Mouse (Mus musculus) embryonic facial prominence, embryonic 11.5 days (tissue): Measurements from ENCODE around the gene Ddx28. TPM values are rescaled to one million over a fixed set of nuclear protein-coding genes. Genes with fewer than 3 reads are reported as not detected.
"Not testable (repeated sequence)": the region's sequence is repeated elsewhere in the genome, so short reads cannot be mapped to it uniquely, and the experiment has no call there.

Source experiments
- ATAC-seq: fragments of 200-750 bp; cut with Nextera tagmentation; replicated peaks from 2 replicates; pipeline ENCODE4 v1.8.0; 2017; ENCODE audit warnings: low read depth; ENCODE audit not compliant: insufficient number of reproducible peaks, low FRiP score, low TSS enrichment
- DNase-seq: peaks from one replicate; pipeline ENCODE4 v3.0.0-alpha.2; 2015; ENCODE audit warnings: low spot score
- H3K27ac ChIP-seq: fragments of 300-500 bp; sonication (generic); replicated peaks from 2 replicates; pipeline ENCODE4 v1.5.1; 2014; ENCODE audit warnings: mild to moderate bottlenecking, low read depth, low read length, control low read depth
- H3K27me3 ChIP-seq: fragments of 300-500 bp; sonication (generic); 2 replicates; pipeline ENCODE4 v1.6.1; 2014; ENCODE audit warnings: mild to moderate bottlenecking, low read length, moderate library complexity, mixed read lengths; ENCODE audit not compliant: control insufficient read depth, insufficient read depth
- H3K36me3 ChIP-seq: fragments of 300-500 bp; sonication (generic); replicated peaks from 2 replicates; pipeline ENCODE4 v1.6.1; 2014; ENCODE audit warnings: low read depth, mild to moderate bottlenecking, low read length, moderate library complexity, mixed read lengths; ENCODE audit not compliant: control insufficient read depth, insufficient read depth
- H3K4me1 ChIP-seq: fragments of 300-500 bp; sonication (generic); 2 replicates; pipeline ENCODE4 v1.6.1; 2014; ENCODE audit warnings: low read length, mixed read lengths; ENCODE audit not compliant: control insufficient read depth, insufficient read depth
- H3K4me2 ChIP-seq: fragments of 300-500 bp; sonication (generic); 2 replicates; pipeline ENCODE4 v1.6.1; 2014; ENCODE audit warnings: low read depth, mild to moderate bottlenecking, control low read depth, low read length, moderate library complexity
- H3K4me3 ChIP-seq: fragments of 300-500 bp; sonication (generic); 2 replicates; pipeline ENCODE4 v1.5.1; 2014; ENCODE audit warnings: low read depth, low read length, control low read depth
- H3K9ac ChIP-seq: fragments of 300-500 bp; sonication (generic); replicated peaks from 2 replicates; pipeline ENCODE4 v1.6.1; 2014; ENCODE audit warnings: mild to moderate bottlenecking, control low read depth, low read length
- H3K9me3 ChIP-seq: fragments of 300-500 bp; sonication (generic); replicated peaks from 2 replicates; pipeline ENCODE4 v1.6.1; 2016; ENCODE audit warnings: mild to moderate bottlenecking, low read length, inconsistent platforms, mixed read lengths; ENCODE audit not compliant: control insufficient read depth
- WGBS: fragments of 180-500 bp; shearing (Covaris S2); extraction: QIAGEN DNeasy Blood & Tissue Kit; methylation state at CpG from one replicate; pipeline ENCODE4 v1.1.7; 2014; 5-methylcytosine and 5-hydroxymethylcytosine counted together
- polyA plus RNA-seq: library from polyadenylated mRNA; unstranded; fragments of >200 nt; fragmentation: Nextera tagmentation; extraction: Ambion mirVana; gene quantifications from 2 replicates; pipeline ENCODE4 v1.2.1, GENCODE M21; 2014

The Ddx28 gene
- polyA plus RNA-seq, 1 experiment from 2014 or later = 20.5 TPM

DNA sequence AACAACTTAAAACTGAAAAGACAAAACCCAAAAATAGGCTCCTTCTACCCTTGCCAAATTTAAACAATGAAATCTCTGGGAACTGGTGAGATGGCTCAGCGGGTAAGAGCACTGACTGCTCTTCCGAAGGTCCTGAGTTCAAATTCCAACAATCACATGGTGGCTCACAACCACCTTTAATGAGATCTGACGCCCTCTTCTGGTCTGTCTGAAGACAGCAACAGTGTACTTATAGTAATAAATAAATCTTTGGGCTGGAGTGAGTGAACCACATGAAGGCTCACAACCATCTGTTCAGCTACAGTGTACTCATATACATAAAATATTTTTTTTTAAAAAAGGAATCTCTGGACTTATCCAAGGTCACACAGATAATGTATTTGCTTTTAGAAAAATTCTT, 3.8 kb downstream of the Ddx28 start:
- not testable (repeated sequence) for DNase-seq, H3K27ac ChIP-seq, H3K4me1 ChIP-seq, H3K9ac ChIP-seq, ATAC-seq, H3K4me3 ChIP-seq, H3K9me3 ChIP-seq, H3K27me3 ChIP-seq, H3K36me3 ChIP-seq, H3K4me2 ChIP-seq
- 59% methylated on average over 3 of the region's 3 CpGs for WGBS

DNA sequence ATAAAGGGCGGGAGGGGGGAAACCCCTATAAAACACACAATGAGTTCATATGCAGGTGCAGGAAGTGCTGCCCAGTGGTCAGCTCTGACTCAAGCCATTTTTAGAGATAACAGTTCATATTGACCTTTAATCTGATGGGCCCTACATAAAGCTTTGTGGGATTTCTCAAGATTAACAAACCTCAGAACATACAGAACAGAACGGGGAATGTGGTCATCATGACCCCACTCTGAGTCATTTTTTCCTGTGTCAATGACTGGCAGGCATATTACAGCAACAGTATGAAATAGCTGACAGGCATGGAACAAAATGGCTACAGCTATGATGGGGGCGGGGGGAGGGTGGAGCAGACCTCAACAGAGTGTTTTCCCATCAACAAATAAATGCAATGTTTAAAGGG, 4.5 kb downstream of the Ddx28 start:
- no peak for ATAC-seq

DNA sequence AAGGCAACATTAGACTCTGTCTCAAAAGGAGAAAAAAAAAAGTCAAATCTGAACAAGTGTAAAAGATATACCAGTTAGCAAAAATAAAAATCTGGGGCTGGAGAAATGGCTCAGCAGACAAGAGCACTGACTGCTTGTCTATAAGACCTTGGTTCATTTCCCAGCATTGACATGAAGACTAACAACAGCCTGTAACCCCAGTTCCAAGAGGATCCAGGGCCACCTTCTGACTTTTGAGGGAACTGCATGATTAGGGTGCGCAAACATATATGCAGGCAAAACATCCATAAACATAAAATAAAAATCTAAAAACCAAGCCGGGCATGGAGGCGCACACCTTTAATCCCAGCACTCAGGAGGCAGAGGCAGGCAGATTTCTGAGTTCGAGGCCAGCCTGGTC, 5.3 kb downstream of the Ddx28 start:
- no peak overlapping the region for H3K27ac ChIP-seq
- no peaks in the 10 kb centered on the region for H3K4me1 ChIP-seq
- no peaks in the 10 kb centered on the region for H3K27me3 ChIP-seq
- 89% methylated on average over 4 of the region's 4 CpGs for WGBS
- no peak overlapping the region for H3K4me2 ChIP-seq
- peaks cover 3% of the 10 kb centered on the region; the same call in 1 of the 2 replicates for H3K36me3 ChIP-seq
- H3K9me3 ChIP-seq = no peaks in the 10 kb centered on the region
- ATAC-seq = no peak
- no peak overlapping the region for H3K4me3 ChIP-seq
- no peak for DNase-seq
- H3K9ac ChIP-seq = no peak overlapping the region

More for the DNA sequence above, 4.5 kb downstream of the Ddx28 start:
- H3K27ac ChIP-seq = no peak overlapping the region
- H3K9ac ChIP-seq = no peak overlapping the region
- DNase-seq = no peak
- no peak overlapping the region for H3K4me2 ChIP-seq
- H3K9me3 ChIP-seq = no peaks in the 10 kb centered on the region
- H3K4me1 ChIP-seq = no peaks in the 10 kb centered on the region
- H3K27me3 ChIP-seq = no peaks in the 10 kb centered on the region
- H3K4me3 ChIP-seq = no peak overlapping the region
- H3K36me3 ChIP-seq = peaks cover 3% of the 10 kb centered on the region; the same call in 1 of the 2 replicates
- WGBS = 75% methylated on average over 3 of the region's 3 CpGs

DNA sequence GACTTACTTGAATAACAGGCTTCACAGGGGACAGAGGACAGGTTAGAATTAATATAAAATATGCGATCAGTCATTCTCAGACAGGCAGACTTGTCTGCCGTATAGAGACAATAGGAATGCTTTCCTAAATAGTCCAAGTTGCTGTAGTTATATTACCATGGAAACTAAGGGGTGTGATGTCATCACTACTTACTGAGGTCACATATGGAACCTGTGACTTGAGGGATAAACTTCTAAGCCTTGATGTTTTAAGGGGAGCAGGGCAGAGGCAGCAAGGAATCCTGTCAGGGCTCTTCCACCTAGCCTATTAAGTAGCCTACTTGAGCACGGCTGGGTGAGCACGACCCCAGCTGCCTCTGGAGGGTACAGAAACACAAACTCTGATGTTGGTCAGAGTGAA, 5.8 kb downstream of the Ddx28 start, which contains the start of gene Dpep2nb:
Dpep2nb (minus strand) TSS at position 101 of the 400 bp plus-strand sequence.
- DNase-seq (no peak), ATAC-seq (no peak)
- Histone ChIP-seq H3K4me2 (no peak within 1 kb of the TSS), H3K4me1 (no peaks in the 10 kb centered on the region), H3K9me3 (no peaks in the 10 kb centered on the region), H3K36me3 (peaks cover 3% of the 10 kb centered on the region; the same call in 1 of the 2 replicates), H3K27ac (no peak within 1 kb of the TSS), H3K9ac (no peak within 1 kb of the TSS), H3K27me3 (no peaks in the 10 kb centered on the region), H3K4me3 (no peak within 1 kb of the TSS)
- 78% methylated on average over 4 of the region's 4 CpGs for WGBS

DNA sequence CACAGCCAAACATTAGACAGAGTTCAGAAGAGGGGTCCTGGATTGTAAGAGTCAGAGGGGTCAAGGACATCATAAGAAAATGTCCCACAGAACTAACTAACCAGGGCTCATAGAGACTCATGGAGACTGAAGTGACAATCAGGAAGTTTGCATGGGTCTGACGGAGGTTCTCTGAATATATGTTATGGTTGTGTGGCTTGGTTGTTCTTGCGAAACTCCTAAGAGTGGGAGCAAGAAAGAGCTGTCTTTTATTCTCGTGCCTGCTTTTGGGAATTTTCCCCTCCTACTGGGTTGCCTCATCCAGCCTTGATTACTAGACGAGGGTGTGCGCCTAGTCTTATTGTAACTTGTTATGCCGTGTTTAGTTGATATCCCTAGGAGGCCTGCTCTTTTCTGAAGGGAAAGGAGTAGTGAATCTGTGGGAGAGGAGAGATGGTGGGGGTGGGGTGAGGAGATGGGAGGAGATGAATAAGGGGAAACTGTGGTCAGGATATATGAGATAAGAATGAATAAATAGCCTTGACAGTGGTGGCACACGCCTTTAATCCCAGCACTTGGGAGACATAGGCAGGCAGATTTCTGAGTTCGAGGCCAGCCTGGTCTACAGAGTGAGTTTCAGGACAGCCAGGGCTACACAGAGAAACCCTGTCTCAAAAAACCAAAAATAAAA, 7.0 kb downstream of the Ddx28 start:
- H3K4me3 ChIP-seq = no peak overlapping the region
- WGBS = 80% methylated on average over 8 of the region's 8 CpGs
- DNase-seq (no peak), ATAC-seq (no peak)
- no peak overlapping the region for H3K27ac ChIP-seq
- no peak overlapping the region for H3K9ac ChIP-seq
- no peaks in the 10 kb centered on the region for H3K36me3 ChIP-seq
- H3K9me3 ChIP-seq = no peaks in the 10 kb centered on the region
- no peaks in the 10 kb centered on the region for H3K4me1 ChIP-seq
- no peaks in the 10 kb centered on the region for H3K27me3 ChIP-seq
- H3K4me2 ChIP-seq = no peak overlapping the region

DNA sequence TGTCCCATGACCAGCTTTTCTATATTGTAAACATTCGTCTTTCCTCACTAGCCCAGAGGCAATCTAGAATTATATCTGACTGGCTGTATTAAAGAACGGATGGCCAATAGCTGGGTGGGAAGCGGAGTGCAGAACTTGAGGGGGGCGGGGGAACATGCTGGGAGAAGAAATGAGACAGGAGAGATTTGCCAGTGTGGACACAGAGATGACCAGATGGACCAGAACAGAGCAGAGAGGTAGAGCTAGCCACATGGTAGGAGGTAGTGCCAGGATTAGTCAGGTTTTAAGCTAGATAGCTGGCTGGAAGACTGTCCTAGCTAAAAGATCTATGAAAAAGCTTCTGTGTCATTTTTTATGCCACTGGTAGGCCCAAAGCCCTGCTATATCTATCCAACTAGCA, 9.8 kb downstream of the Ddx28 start:
- no peak for ATAC-seq
- Histone ChIP-seq H3K27me3 (no peaks in the 10 kb centered on the region), H3K4me2 (no peak overlapping the region), H3K27ac (no peak overlapping the region), H3K4me3 (no peak overlapping the region), H3K9me3 (no peaks in the 10 kb centered on the region), H3K4me1 (no peaks in the 10 kb centered on the region), H3K9ac (no peak overlapping the region), H3K36me3 (no peaks in the 10 kb centered on the region)
- DNase-seq = no peak
- WGBS = 84% methylated on average over 4 of the region's 4 CpGs

DNA sequence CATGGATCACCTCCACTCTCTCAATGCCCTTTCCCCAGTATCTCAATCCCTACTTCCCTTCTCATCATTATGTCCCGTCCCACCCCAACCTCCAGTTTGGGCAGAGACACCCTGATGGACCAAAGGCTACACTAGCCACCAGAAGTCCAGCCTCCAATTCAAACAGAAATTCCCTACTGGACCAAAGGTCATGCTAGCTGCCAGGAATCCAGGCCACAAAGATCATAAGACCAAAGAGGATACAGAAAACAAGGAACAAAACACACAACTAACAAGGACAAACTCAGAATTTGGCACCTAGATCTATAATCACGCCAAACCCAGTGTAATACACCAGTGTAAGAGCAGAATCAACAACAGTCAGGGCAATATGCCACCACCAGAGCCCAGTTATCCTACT, 12.7 kb downstream of the Ddx28 start:
- no peaks in the 10 kb centered on the region for H3K36me3 ChIP-seq
- H3K27ac ChIP-seq = no peak overlapping the region
- no peaks in the 10 kb centered on the region for H3K9me3 ChIP-seq
- H3K9ac ChIP-seq = no peak overlapping the region
- H3K27me3 ChIP-seq = no peaks in the 10 kb centered on the region
- H3K4me3 ChIP-seq = no peak overlapping the region
- no peak for DNase-seq
- no peak overlapping the region for H3K4me2 ChIP-seq
- WGBS = 84% methylated on average over 2 of the region's 2 CpGs
- ATAC-seq = no peak
- H3K4me1 ChIP-seq = no peaks in the 10 kb centered on the region

DNA sequence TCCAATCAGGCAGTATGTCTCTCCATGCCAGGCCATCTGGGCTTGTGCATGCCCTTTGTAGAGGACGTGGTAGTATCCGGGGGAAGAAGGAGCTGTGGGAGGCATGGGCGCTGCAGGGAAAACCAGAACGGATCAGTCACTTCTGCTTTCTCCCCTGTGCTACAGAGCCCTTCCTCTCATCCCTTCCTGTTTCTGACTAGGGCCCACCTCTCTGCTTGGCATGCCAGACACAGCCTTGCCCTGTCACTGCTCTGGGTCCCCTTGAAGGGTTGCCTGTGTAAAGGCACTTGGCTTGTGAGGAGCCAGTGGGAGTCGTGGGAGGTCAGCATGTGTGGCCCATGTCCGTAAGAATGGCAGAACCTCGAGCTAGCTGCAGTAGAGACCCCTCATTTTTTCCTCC, 15.3 kb downstream of the Ddx28 start:
- H3K27me3 ChIP-seq = no peaks in the 10 kb centered on the region
- no peak for DNase-seq
- no peaks in the 10 kb centered on the region for H3K4me1 ChIP-seq
- no peak overlapping the region for H3K9ac ChIP-seq
- no peak for ATAC-seq
- H3K27ac ChIP-seq = no peak overlapping the region
- no peak overlapping the region for H3K4me3 ChIP-seq
- no peaks in the 10 kb centered on the region for H3K36me3 ChIP-seq
- 80% methylated on average over 7 of the region's 7 CpGs for whole genome bisulfite sequencing
- no peak overlapping the region for H3K4me2 ChIP-seq
- H3K9me3 ChIP-seq = no peaks in the 10 kb centered on the region
